Mouse (Mus musculus): ENCODE measurements around the gene Kdm6a.
A peak's percentile ranks its signal among the peaks of the same experiment; 100 is the strongest.

The Kdm6a gene

GRCm38 (mm10) chrX:18162192-18162857 lies at the start of gene Kdm6a:
TSS of gene Kdm6a (plus strand) at chrX:18162575.
- DNase-seq (ENCODE audit: low read depth) = peak; percentile 95

DNA sequence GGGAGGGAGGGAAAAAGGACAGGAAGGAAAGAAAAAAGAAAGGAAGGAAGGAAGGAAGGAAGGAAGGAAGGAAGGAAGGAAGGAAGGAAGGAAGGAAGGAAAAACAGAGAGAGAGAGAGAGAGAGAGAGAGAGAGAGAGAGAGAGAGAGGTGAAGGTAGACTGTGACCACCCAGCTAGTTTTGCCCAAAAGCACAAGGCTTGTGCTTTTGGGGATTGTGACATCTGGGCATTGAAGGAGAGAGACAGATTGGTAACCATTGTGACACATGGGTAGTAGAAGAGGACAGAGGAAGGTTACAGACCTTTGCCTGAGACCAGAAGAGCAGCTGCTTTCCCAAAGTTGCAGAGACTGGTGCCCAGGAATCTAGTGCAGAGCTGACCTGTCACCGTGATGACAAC lies 16.8 kb upstream of the Kdm6a start, which contains the start of gene Dusp21:
Gene Dusp21, plus strand, starts transcription at position 301 of the 400 bp plus-strand sequence.
- DNase-seq (ENCODE audit: low read depth) = no peak

DNA sequence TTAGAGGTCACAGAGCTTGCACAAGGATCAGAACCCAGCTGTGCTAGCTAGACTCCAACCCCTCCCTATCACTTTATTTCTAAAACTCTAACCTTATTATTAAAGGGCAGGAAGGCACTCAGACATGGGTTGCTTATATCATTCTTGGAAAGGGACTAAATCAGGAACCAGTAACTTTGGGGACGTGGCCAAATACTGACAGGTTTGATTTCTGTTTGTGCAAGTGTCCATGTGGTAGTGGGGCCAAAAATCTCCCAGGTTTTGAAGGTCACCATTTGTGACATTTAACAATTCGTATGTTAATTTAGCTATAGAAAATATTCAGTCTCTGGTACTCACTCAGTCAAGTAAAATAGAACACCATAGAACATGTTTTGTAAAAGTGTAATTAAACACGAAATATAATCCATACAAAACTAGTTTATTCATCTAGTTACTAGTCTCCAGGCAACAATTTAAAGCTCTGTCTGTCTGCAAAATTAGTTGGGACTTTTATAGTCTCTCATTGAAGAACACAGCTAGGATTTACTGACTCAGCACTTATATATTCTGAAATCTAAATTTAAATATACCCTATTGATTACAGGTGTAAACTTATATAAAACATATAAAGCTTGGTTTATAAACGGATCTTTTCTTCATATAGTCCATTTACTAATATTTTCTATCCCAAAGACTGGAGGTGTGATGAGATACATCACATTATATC lies 1.5 kb upstream of the Kdm6a start:
- no peak for DNase-seq (ENCODE audit: low read depth)

DNA sequence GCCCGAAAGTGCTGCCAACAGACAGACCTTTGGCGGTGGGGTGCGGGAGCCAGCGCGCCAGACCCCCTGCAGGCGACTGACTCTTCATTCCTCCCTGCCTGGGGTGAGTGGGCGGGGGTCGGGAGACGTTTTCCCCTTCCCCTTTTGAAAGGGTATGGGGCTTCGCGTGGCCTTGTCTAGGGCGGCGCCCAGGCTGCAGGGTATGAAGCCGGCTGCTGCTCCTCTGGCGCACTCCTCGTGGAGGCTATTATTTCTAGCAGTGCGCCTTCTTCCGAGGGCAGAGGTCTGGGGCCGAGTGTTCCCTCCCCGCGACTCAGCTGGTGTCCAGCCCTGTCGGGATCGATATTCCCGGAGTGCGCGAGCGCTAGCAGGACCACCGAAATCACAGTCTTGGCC lies 581 bp upstream of the Kdm6a start:
- DNase-seq (ENCODE audit: low read depth) = no peak

GRCm38 (mm10) chrX:18162861-18163731 lies 721 bp downstream of the Kdm6a start:
- DNase-seq (ENCODE audit: low read depth) = peak; percentile 74

- DNase-seq (ENCODE audit: low read depth) = peak; percentile 73
These were observed 1.7 kb downstream of the Kdm6a start for GRCm38 (mm10) chrX:18163917-18164624.

DNA sequence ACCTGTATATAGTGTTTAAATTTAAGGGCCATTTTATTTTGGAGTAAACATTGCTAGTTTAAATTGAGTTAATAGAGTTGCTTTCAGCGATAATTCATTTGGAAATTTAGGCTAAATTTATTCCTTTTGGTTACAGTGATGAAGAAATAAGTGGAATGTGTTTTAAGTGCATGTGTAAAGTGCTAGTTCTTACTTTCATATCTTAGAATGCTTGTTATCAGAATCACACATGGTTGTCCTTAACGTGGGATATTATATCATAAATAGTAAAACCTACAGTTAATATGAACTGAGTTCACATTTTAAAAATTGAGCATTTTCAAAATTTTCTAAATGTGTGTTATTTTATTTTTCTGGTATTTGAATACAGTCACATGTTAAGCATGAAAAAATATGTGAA lies 2.7 kb downstream of the Kdm6a start:
- DNase-seq (ENCODE audit: low read depth) = peak; percentile 1

GRCm38 (mm10) chrX:18166961-18167360 lies 4.6 kb downstream of the Kdm6a start:
- peak; percentile 2 for DNase-seq (ENCODE audit: low read depth)

DNA sequence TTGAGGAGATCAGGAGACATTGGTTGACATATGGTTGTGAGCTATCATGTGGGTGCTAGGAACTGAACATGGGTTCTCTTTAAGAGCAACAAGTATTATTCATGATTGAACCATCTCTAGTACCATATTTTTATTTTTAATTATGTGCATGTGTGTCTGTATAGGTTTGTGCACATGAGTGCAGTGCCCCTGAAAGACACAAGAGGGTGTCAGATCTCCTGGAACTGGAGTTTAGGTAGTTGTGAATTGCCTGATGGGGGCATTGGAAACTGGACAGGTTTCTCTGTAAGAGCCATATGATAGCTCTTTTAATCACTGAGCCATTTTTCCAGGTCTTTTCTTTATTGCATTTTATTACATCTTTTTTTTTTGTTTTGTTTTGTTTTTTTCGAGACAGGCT lies 6.6 kb downstream of the Kdm6a start:
- DNase-seq (ENCODE audit: low read depth) = peak; percentile 44

GRCm38 (mm10) chrX:18174831-18175230 lies 12.5 kb downstream of the Kdm6a start:
- no peak for DNase-seq (ENCODE audit: low read depth)

DNA sequence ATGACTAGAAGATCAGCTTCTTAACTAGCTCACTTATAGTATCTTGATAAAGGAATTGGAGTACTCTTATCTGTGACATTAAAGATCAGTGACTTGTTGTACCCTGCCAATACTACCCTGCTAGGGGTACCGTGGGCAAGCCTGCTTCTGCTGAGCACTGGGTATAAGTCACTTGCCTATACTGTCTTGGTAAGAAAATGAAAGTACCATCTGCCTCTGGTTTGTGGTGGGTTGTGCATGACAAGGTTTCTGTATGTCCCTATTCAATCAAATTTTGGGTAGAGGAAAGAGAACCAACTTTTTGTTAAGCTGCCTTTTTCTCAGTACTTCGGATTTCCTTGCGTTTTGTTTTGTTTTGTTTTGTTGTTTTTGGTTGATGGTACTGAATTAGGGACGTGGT lies 15.4 kb downstream of the Kdm6a start:
- no peak for DNase-seq (ENCODE audit: low read depth)

GRCm38 (mm10) chrX:18179492-18179891 lies 17.1 kb downstream of the Kdm6a start:
- DNase-seq (ENCODE audit: low read depth) = no peak

GRCm38 (mm10) chrX:18187203-18187602 lies 24.8 kb downstream of the Kdm6a start:
- no peak for DNase-seq (ENCODE audit: low read depth)

GRCm38 (mm10) chrX:18188293-18188692 lies 25.9 kb downstream of the Kdm6a start:
- DNase-seq (ENCODE audit: low read depth) = no peak

GRCm38 (mm10) chrX:18239572-18239971 lies 77.2 kb downstream of the Kdm6a start:
- no peak for DNase-seq (ENCODE audit: low read depth)

DNA sequence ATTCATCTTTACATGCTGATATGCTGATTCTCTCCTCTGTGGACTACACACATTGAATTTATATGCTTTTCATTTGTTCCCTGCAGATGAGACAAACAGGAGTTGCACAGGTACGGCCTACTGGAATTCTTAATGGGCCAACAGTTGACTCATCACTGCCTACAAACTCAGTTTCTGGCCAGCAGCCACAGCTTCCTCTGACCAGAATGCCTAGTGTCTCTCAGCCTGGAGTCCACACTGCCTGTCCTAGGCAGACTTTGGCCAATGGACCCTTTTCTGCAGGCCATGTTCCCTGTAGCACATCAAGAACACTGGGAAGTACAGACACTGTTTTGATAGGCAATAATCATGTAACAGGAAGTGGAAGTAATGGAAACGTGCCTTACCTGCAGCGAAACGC lies 88.2 kb downstream of the Kdm6a start:
- DNase-seq (ENCODE audit: low read depth) = no peak

DNA sequence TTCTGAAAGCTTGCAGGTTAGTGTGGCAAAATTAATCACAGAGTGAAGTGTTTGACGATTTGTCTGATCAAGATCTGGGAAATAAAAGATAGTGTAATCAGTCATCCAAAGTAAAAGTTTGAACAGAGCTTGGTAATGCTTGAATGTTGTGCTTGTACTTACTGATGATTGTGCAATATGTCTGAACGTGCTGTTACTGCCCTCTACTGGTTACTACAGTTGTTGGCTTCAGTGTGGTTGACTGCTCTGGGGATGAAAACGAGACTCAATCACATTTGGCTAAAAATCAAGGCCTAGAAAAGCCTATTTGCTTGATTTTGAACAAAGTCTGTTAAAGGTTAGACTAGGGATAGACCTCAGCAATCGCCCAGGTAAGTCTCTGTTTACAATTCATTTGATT lies 92.4 kb downstream of the Kdm6a start:
- peak; percentile 67 for DNase-seq (ENCODE audit: low read depth)

- DNase-seq (ENCODE audit: low read depth) = no peak
These were observed 95.9 kb downstream of the Kdm6a start for GRCm38 (mm10) chrX:18258238-18258809.

GRCm38 (mm10) chrX:18278561-18278960 lies 116.2 kb downstream of the Kdm6a start:
- DNase-seq (ENCODE audit: low read depth) = no peak

- no peak for DNase-seq (ENCODE audit: low read depth)
These were observed 117.8 kb downstream of the Kdm6a start for GRCm38 (mm10) chrX:18280134-18280533.

Measured in induced T-regulatory cell, adult 2 months (primary cell).